13 mouse cellular contexts compared by ENCODE assay signal in the genomic region with DNA sequence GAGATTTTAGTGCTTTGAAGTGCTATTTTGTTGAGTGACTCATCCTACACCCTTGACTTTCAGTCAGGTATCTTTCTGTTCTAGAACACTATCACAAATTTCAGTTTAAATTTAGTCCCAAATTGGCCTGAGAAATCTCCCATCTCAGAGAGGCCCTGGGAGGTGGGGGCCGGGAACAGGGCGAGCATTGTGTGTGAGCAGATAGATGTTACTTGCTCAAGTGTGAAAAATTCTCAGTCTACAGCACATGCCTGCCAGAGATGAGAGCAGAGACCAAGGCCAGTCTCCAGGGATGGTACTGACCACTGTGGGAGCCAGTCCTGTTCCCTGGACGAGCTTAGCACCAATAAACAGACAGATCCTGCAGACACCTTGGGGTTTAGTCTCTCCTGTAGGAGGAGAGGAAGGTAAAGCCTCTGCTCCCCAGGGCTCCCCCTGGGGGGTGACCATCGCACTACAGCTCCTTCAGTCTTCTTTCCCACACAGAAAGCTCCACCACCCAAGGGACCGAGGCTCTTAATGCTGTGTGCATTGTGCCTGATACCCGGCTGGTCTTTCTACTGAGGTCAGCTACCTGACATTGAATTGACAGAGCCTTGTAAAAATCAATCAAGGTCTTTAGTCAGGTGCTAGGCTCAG.
A peak's percentile ranks its signal among the peaks of the same experiment; 100 is the strongest.
DNase-seq lines count a peak whose midpoint lies in the region; ATAC-seq and TF ChIP-seq lines count a peak whose summit lies in the region.
"Had no signal": no experiment of that assay in that cellular context is flagged by ENCODE, and none has a peak within 500 bp of the region (broad histone marks: within the 10 kb centered on the region; RNA-seq: fewer than 3 reads in every experiment).

No protein-coding gene starts in this region.

- DNase-seq in gastrocnemius, adult 2 months, result no peak
- DNase-seq in gastrocnemius, adult 18-20 months (ENCODE audit: low spot score), result no peak
- DNase-seq in midbrain, embryonic 14.5 days, result no peak
- DNase-seq in thymus, postnatal 25 days, result peak; percentile 31
- DNase-seq in spleen, adult 18-20 months, result no peak
- no peak for DNase-seq in frontal cortex, postnatal 36 days (ENCODE audit: low spot score in 2 of 2)
- DNase-seq: embryo, embryonic 11 days; kidney, adult 18-20 months had no signal

- no peaks in the 10 kb centered on the region for H3K4me1 ChIP-seq in midbrain, embryonic 13.5 days (replicated peaks)
- no peaks in the 10 kb centered on the region for H3K4me1 ChIP-seq in midbrain, embryonic 14.5 days (ENCODE audit: control insufficient read depth, insufficient read depth, low read length)
- H3K4me1 ChIP-seq: liver, embryonic 15.5 days had no signal

- intact Hi-C loops in gastrocnemius, adult 2 months (cut with DNase I), result no loop called here

- H3K4me2 ChIP-seq in midbrain, embryonic 13.5 days (replicated peaks), result no peak overlapping the region
- no peak overlapping the region for H3K4me2 ChIP-seq in midbrain, embryonic 14.5 days (ENCODE audit: low read length)
- H3K4me2 ChIP-seq: heart, embryonic 11.5 days; liver, embryonic 15.5 days had no signal

- H3K27me3 ChIP-seq in midbrain, embryonic 13.5 days, result no peaks in the 10 kb centered on the region
- H3K27me3 ChIP-seq in midbrain, embryonic 14.5 days (ENCODE audit: control insufficient read depth, insufficient read depth, low read length), result no peaks in the 10 kb centered on the region
- H3K27me3 ChIP-seq: liver, embryonic 15.5 days had no signal

- H3K36me3 ChIP-seq in midbrain, embryonic 13.5 days, result no peaks in the 10 kb centered on the region
- no peaks in the 10 kb centered on the region for H3K36me3 ChIP-seq in midbrain, embryonic 14.5 days (ENCODE audit: control insufficient read depth, insufficient read depth, low read length)
- H3K36me3 ChIP-seq: hindbrain, embryonic 10.5 days; liver, embryonic 15.5 days had no signal

- WGBS in midbrain, embryonic 13.5 days, result 66% methylated on average over 6 of the region's 6 CpGs
- 73% methylated on average over 6 of the region's 6 CpGs for WGBS in midbrain, embryonic 14.5 days

- no peak overlapping the region for H3K9ac ChIP-seq in midbrain, embryonic 13.5 days (replicated peaks)
- no peak overlapping the region for H3K9ac ChIP-seq in midbrain, embryonic 14.5 days (replicated peaks; ENCODE audit: low read length)
- H3K9ac ChIP-seq: liver, embryonic 15.5 days had no signal

- no peak overlapping the region for H3K4me3 ChIP-seq in gastrocnemius, adult 2 months
- H3K4me3 ChIP-seq in midbrain, embryonic 13.5 days (replicated peaks), result no peak overlapping the region
- H3K4me3 ChIP-seq in midbrain, embryonic 14.5 days (replicated peaks; ENCODE audit: low read depth, low read length), result no peak overlapping the region
- H3K4me3 ChIP-seq: hindbrain, embryonic 10.5 days; liver, embryonic 15.5 days had no signal

- peak; percentile 2; the same call in 1 of the 2 replicates for TF ChIP-seq CTCF in gastrocnemius, adult 2 months (IDR thresholded peaks at IDR 0.05)

- no peak overlapping the region for H3K27ac ChIP-seq in gastrocnemius, adult 2 months
- H3K27ac ChIP-seq in midbrain, embryonic 13.5 days, result no peak overlapping the region
- H3K27ac ChIP-seq in midbrain, embryonic 14.5 days (replicated peaks; ENCODE audit: low read depth, low read length), result no peak overlapping the region
- H3K27ac ChIP-seq: liver, embryonic 15.5 days had no signal

- 0 out of 2 replicates have a peak, but pooled peaks have one; percentile 17 for ATAC-seq in midbrain, embryonic 13.5 days
- ATAC-seq in midbrain, embryonic 14.5 days (ENCODE audit: low FRiP score, low TSS enrichment), result no peak
- ATAC-seq in megakaryocyte progenitor cell, adult 5-6 weeks (replicated peaks; ENCODE audit: poor library complexity), result 0 out of 2 replicates have a peak, but pooled peaks have one; percentile 39

- no peaks in the 10 kb centered on the region for H3K9me3 ChIP-seq in midbrain, embryonic 13.5 days
- H3K9me3 ChIP-seq in midbrain, embryonic 14.5 days (ENCODE audit: control insufficient read depth, low read length), result no peaks in the 10 kb centered on the region
- H3K9me3 ChIP-seq: hindbrain, embryonic 10.5 days; liver, embryonic 15.5 days had no signal
